Mouse (Mus musculus) left cerebral cortex, adult 8-10 months (tissue): ENCODE data around the gene Apold1. TPM values are rescaled to one million over a fixed set of nuclear protein-coding genes. Genes with fewer than 3 reads are reported as not detected.
A peak's percentile ranks its signal among the peaks of the same experiment; 100 is the strongest.

Source experiments
- DNase-seq, 2 experiments: peaks; one replicate each; pipeline ENCODE4 v3.0.0; 2022; ENCODE audit warnings: low spot score in 2 of 2
- total RNA-seq, 4 experiments: library from RNA; stranded (reverse); gene quantifications; 2 replicates each; pipeline ENCODE4 v1.2.4; 2022

The Apold1 gene
- total RNA-seq, 4 experiments from 2014 or later = 3.8 to 4.8 (median 3.9) TPM

DNA sequence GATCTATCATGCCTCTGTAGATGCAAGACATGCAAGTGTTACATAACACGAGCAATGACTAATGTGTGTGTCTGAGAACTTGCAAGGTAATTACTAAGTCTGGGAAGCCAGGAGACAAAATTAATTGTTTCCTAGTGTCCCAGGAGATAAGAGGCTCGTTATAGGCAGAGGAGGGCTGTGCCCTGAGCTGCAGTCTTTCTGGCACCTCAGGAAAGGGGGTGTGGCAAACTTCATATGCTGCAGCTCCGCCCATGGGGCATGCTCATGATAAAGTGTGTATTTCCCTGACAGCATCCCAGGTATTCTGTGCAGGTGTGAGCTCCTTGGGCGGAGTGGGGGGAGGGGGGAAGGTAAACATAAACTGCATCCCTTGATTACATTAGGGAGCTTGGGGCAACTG is 9.4 kb upstream of the Apold1 start:
- no peak for DNase-seq

DNA sequence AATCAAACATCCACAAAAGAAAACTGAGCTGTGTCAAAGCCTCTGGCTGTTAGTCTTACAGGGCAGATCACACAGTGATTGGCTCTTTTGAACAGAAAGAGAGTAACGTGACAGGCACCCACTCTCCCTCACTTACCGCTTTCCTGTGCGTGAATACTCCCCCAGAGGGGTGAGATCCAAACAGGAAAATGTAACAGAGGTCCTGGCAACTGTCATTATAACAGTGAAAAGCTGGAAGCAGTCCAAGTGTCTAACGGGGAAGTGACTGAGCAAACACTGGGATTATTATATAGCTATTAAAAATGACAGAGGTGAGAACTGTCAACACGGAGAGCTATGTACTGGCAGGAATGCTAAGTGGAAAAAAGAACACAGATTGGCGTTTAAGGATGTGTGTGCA is 4.9 kb upstream of the Apold1 start:
- DNase-seq = no peak

DNA sequence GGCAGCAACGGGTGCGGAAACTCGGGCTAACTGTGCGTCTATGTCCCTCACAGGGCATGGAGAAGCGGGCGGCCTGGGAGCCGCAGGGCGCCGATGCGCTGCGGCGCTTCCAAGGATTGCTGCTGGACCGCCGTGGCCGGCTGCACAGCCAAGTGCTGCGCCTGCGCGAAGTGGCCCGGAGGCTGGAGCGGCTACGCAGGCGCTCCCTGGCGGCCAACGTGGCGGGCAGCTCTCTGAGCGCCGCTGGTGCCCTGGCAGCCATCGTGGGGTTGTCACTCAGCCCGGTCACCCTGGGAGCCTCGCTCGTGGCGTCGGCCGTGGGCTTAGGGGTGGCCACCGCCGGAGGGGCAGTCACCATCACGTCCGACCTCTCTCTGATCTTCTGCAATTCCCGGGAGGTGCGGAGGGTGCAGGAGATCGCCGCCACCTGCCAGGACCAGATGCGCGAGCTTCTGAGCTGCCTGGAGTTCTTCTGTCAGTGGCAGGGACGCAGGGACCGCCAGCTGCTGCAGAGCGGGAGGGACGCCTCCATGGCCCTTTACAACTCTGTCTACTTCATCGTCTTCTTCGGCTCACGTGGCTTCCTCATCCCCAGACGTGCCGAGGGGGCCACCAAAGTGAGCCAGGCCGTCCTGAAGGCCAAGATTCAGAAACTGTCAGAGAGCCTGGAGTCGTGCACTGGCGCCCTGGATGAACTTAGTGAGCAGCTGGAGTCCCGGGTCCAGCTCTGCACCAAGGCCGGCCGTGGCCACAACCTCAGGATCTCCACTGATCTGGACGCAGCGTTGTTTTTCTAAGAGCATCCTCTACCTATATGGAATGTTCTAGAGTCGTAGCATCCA is 2.2 kb downstream of the Apold1 start:
- peak; percentile 76 to 84 for DNase-seq

DNA sequence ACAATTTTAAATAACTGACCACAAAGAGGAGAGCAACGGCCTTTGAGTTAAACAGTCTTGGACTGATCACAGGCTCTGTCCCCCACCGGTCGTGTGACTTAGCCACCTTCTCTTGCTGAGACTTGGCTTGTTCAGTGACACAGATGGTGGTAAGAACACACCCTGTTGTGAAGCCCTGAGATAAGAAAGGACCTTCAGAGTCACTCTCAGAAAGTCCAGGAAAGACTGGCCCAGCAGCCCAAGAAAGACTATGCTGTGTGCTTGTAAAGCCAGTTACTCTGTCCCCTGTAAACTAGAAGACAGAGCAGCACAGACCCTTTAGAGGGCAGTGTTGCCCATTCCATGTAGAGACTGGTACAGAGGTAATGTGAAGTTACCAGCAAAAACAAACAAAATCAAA is 3.2 kb downstream of the Apold1 start:
- no peak for DNase-seq

DNA sequence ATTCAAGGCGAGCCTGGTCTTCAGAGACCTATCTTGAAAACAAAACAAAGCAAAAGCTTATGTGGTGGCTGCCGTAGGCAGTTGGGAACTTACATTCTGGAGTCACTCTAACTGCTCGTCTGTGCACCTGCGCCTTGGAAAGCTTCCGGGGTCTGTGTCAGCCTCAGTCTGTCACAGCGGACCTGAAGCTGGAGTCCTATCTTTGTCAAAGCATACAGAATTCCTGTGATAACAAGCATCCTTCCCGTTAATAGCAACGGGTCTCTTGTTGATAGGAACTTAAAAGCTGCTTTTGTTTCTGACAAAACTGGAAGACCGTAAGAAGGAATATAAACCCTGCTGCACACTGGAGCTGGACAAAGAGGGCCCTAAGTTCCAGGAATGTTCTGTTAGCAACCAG is 6.9 kb downstream of the Apold1 start:
- no peak for DNase-seq

GRCm38 (mm10) chr6:134990674-134991073 is 9.2 kb downstream of the Apold1 start:
- DNase-seq = no peak

DNA sequence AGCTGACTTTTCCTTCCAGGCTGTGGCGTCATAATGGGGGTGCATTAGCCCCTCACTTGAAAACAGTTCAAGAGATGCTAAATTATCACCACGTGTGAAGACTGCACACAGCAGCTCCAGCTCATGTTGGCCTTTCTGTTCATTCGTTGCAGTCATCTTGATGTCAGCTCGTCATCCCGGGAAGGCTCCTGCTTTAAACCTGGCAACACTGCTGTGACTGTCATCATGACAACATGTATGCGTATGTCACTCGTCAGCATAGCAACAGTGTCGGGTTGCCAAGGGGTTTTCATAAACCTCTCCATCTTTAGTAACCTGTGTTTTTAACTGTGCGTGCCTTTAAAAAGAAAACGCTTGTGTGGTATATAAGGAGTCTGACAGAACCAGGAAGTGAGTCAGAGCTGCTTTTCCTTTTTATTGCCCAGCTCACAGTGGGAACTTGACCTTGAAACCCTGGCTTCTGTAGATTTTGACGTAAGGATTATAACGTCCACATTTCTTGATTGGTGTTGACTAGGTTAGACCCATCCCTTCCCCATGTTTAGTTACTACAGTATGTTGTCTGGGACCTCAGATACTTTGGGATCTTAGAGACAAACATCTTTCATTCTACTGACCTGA is 12.6 kb downstream of the Apold1 start:
- DNase-seq = peak; percentile 22 to 67

DNA sequence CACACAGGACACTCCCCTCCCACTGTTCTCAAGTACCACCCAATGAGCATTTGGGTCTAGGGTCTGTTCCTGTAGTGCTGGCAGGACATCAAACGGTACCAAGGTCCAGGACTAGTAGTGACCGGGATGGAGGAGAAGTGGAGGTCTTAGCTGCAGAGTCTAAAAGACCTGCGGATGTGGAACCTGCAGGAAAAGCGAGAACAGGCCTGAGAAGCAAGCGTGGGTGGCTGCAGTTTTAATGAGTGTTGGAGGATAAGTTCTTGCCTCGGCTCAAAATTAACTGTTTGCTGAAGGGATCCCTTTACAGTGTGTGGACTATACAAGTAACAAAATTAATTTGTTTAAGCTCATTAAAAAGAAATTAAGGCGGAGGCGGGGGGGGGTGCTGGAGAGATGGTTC is 13.5 kb downstream of the Apold1 start:
- peak; percentile 25 to 40 for DNase-seq

DNA sequence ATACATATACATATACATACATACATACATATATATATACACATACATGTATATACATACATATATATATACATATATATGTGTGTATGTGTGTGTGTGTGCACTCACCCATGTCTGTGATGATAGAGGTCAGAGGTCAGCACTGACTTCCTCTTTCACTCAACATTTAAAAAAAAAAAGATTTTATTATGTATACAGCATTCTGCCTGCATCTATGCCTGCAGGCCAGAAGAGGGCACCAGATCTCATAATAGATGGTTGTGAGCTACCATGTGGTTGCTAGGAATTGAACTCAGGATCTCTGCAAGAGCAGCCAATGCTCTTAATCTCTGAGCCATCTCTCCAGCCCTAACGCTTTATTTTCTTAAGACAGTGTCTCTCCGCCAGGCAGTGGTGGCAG is 15.4 kb downstream of the Apold1 start:
- no peak for DNase-seq

DNA sequence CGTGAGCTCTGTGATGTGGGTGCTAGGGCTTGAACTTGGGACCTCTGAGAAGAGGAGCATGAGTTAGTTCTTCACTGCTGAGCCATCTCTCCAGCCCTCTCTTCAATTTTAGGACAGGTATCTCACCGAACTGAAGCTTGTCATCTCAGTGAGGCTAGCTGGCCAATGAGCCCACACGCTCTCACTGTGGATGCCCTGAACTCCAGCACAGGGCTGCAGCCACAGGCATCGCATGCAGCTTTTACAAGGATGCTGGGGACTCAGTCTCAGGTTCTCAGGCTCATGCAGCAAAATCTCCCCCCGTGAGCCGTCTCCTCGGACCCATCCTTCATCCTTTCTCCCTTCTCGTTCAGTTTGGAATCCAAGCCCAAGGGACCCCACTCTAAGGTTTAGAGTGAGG is 16.6 kb downstream of the Apold1 start:
- DNase-seq = no peak

DNA sequence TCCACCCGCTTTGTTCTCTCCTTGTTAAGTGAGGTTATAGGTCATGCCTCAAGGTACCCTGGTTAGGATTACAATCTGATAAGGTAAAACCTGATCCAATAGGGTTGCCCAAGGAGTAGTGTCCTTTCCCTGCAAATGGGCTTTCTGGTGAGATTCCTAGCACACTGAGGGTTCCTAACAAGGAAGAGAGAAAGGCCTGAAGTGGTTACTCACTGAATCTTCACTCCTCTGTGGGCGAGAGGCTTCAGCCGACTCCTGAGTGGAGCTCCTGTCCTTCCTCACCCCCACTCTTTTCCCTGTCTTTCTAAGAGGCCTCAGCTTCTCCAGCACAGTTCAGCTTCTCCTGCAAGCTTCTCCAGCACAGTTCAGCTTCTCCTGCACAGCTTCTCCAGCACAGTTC is 17.3 kb downstream of the Apold1 start:
- no peak for DNase-seq

DNA sequence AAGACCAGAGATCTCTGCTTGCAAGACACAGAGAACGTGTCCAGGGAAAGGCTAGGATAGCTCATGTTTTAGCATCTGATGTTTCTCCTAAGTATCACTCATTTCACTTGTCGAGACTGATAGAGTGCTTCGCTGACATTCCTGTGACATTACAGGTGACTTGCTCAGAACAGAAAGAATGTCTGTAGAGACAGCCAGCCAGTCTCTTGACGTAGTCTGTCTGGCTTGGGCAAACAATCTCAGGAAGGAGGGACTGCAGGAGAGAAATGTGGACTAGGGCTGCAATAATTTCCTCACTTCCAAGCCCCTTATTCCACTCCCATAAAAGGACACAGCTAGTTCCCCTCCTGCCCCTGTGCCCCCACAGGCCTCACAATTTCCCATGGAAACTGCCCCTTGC is 18.8 kb downstream of the Apold1 start:
- no peak for DNase-seq

- no peak for DNase-seq
Measured at GRCm38 (mm10) chr6:135001991-135002390, 20.5 kb downstream of the Apold1 start.

DNA sequence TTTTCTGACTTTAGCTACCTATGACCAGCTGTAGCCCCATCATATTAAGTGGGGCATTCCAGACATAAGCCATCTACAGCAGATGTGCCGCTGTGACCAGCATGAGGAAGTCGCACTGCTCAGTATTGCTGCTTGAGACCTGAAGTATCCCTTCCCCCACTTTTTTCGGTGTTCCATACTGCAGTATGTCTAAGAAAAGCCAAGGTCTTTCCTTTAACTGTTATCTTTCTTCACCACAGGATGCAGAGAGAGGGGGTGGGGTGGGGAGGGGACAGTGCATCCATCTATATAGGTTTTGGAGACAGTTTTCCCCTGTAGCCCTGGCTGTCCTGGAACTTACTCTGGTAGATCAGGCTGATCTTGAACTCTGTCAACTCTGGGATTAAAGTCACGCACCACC is 24.9 kb downstream of the Apold1 start:
- no peak for DNase-seq

DNA sequence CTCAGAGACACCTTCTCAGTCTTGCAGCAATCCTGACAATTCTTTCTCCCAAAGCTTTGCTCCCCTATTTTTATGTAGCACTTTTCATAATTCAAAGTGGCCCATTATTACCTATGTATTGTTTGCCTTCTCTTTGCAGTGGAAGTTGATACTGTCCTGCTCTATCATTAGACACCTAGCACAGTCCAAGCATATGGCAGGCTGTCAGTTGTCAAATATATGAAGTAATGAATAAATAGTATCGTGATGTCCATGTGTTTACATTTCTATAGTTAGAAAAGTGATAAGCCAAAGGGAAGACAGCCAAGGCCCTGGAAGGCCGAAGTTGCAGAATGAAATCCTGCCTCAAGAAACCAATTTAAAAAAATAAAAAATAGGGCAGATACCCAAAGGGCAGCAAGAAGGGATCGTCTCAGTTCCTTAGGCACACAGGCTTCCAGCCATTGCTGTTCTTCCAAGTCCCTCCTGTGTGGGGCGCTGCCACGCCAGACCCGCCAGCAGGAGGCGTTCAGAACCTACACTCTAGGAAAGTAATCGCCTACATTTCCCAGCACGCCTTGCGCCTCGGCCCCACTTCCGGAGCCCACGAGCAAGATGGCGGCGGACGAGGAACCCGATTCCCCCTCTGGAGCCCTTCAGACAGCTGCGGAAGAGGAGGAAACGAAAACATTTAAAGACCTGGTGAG is 29.7 kb downstream of the Apold1 start, which contains the start of gene Ddx47:
TSS of gene Ddx47 (plus strand) at position 565 of the 686 bp plus-strand sequence.
- DNase-seq = peak; percentile 91 to 92

- DNase-seq = no peak
Measured at GRCm38 (mm10) chr6:135011734-135012116, 30.2 kb downstream of the Apold1 start.

GRCm38 (mm10) chr6:135017211-135017610 is 35.7 kb downstream of the Apold1 start:
- no peak for DNase-seq

- no peak for DNase-seq
Measured at GRCm38 (mm10) chr6:135019564-135019963, 38.0 kb downstream of the Apold1 start.

DNA sequence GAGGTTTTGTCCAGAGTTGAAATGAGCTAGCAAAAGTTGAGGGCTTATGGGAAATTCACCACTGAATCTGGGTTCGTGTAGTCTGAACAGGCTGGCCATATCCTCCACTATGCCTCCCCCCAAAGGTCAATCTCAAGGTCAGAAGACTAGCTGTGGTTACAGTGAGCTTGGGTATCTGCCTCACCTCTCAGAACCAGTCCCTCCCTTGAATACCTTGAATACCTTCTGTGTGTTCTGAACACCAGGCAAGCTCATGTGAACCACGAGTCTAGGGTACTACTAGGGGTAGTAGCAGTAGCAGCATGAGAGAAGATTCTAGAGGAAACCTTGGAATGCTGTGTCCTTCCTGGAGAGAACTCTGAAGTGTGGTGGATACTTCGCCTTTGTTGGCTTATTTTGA is 40.1 kb downstream of the Apold1 start:
- no peak for DNase-seq

DNA sequence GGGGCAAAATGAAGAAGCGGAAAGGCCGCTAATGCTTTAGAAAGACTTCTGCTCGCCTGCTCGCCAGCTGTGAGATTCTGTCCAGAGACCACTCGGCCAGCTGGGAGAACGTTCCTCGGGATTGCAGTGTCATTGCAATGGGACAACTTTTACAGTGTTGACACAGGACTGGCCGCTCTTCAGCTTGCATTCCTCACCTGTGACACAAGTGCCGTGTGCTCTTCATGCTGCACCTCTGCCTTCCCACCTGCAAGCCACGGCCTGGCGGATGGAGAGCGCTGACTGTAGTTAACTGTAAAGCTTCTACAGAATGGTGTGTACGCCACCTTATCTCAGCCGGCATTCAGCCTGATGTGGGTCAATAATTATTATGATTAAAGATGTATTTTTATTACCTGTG is 41.9 kb downstream of the Apold1 start:
- DNase-seq = no peak

DNA sequence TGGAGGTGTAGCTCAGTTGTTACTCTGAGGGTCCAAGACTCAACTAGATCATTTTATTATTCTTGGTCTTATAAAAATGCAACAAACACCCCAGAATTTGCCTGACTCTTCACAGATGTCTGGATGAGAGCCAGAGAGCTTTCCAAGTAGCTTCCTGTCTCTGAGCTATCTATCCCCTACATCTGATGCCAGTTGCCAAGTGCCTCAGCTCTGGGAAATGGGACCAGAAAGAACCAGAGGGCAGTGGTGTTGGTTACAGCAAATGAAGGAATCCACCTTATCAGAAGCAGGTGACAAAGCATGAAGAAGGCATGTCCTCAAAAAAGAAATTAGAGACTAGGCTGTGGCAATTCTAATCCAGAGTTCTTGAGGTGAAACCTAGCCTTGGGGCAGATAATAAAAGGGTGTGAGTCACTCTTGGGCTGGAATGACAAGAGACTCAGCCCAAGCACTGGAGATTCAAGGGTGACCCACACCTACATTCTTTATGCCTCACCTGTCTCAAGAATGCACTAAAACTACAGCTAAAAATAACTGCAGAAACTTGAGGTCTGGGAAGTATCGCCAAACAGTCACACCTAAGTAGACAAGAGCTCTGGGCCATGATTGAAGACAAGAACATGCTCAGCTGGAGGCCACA is 43.4 kb downstream of the Apold1 start:
- no peak for DNase-seq

- DNase-seq = peak in 1 of 2 experiments; percentile 10
Measured at GRCm38 (mm10) chr6:135026232-135026631, 44.7 kb downstream of the Apold1 start.
